Mouse (Mus musculus) hindbrain, embryonic 15.5 days (tissue): ENCODE results near the gene Gcsh. TPM values are rescaled to one million over a fixed set of nuclear protein-coding genes. Genes with fewer than 3 reads are reported as not detected.

ENCODE experiments used
- ATAC-seq: fragments of 200-750 bp; cut with Nextera tagmentation; 2 replicates; pipeline ENCODE4 v1.8.0; 2017; ENCODE audit warnings: low read depth, moderate number of reproducible peaks, moderate TSS enrichment; ENCODE audit not compliant: low FRiP score
- H3K27ac ChIP-seq: fragments of 300-500 bp; sonication (generic); replicated peaks from 2 replicates; pipeline ENCODE4 v1.5.1; 2015; ENCODE audit warnings: mild to moderate bottlenecking, inconsistent platforms
- H3K27me3 ChIP-seq: fragments of 300-500 bp; sonication (generic); 2 replicates; pipeline ENCODE4 v1.6.1; 2015; ENCODE audit warnings: control low read depth, inconsistent platforms
- H3K36me3 ChIP-seq: fragments of 300-500 bp; sonication (generic); 2 replicates; pipeline ENCODE4 v1.6.1; 2015; ENCODE audit warnings: control low read depth, inconsistent platforms
- H3K4me1 ChIP-seq: fragments of 300-500 bp; sonication (generic); replicated peaks from 2 replicates; pipeline ENCODE4 v1.6.1; 2015; ENCODE audit warnings: control low read depth, inconsistent platforms
- H3K4me2 ChIP-seq: fragments of 300-500 bp; sonication (generic); 2 replicates; pipeline ENCODE4 v1.6.1; 2015; ENCODE audit warnings: moderate library complexity, mild to moderate bottlenecking, inconsistent platforms
- H3K4me3 ChIP-seq: fragments of 300-500 bp; sonication (generic); 2 replicates; pipeline ENCODE4 v1.5.1; 2015; ENCODE audit warnings: mild to moderate bottlenecking, inconsistent platforms
- H3K9ac ChIP-seq: fragments of 300-500 bp; sonication (generic); 2 replicates; pipeline ENCODE4 v1.6.1; 2015; ENCODE audit warnings: inconsistent platforms
- H3K9me3 ChIP-seq: fragments of 300-500 bp; sonication (generic); 2 replicates; pipeline ENCODE4 v1.6.1; 2016; ENCODE audit warnings: control low read depth, inconsistent platforms
- WGBS: fragments of 180-500 bp; shearing (Covaris S2); methylation state at CpG from one replicate; pipeline ENCODE4 v1.1.7; 2015; 5-methylcytosine and 5-hydroxymethylcytosine counted together
- polyA plus RNA-seq: library from polyadenylated mRNA; unstranded; fragments of >200 nt; fragmentation: Nextera tagmentation; extraction: Ambion mirVana; gene quantifications from 2 replicates; pipeline ENCODE4 v1.2.1, GENCODE M21; 2015

Gcsh gene
- polyA plus RNA-seq, 1 experiment from 2014 or later = 96.8 TPM

- WGBS = 89% methylated on average over 6 of the region's 6 CpGs
- Histone ChIP-seq H3K9me3 (no peaks in the 10 kb centered on the region), H3K4me3 (no peak overlapping the region), H3K36me3 (no peaks in the 10 kb centered on the region), H3K9ac (no peak overlapping the region), H3K27me3 (no peaks in the 10 kb centered on the region), H3K4me2 (no peak overlapping the region), H3K27ac (no peak overlapping the region), H3K4me1 (no peaks in the 10 kb centered on the region)
- no peak for ATAC-seq
Measured at GRCm38 (mm10) chr8:116969531-116969930, 23.8 kb downstream of the Gcsh start.

GRCm38 (mm10) chr8:116954415-116954814 is 38.9 kb downstream of the Gcsh start:
- Histone ChIP-seq H3K4me1 (no peaks in the 10 kb centered on the region), H3K27ac (no peak overlapping the region), H3K4me2 (no peak overlapping the region), H3K27me3 (no peaks in the 10 kb centered on the region), H3K36me3 (peaks cover 51% of the 10 kb centered on the region), H3K9ac (no peak overlapping the region), H3K4me3 (no peak overlapping the region), H3K9me3 (no peaks in the 10 kb centered on the region)
- 93% methylated on average over 9 of the region's 9 CpGs for WGBS
- no peak for ATAC-seq

- no peak for ATAC-seq
- Histone ChIP-seq H3K27ac (no peak overlapping the region), H3K27me3 (no peaks in the 10 kb centered on the region), H3K4me2 (no peak overlapping the region), H3K9me3 (no peaks in the 10 kb centered on the region), H3K9ac (no peak overlapping the region), H3K4me3 (no peak overlapping the region), H3K36me3 (peaks cover 40% of the 10 kb centered on the region), H3K4me1 (no peaks in the 10 kb centered on the region)
- 94% methylated on average over 8 of the region's 8 CpGs for WGBS
Measured at GRCm38 (mm10) chr8:116952428-116952827, 40.9 kb downstream of the Gcsh start.

- Histone ChIP-seq H3K9me3 (no peaks in the 10 kb centered on the region), H3K27me3 (no peaks in the 10 kb centered on the region), H3K36me3 (peaks cover 34% of the 10 kb centered on the region), H3K4me2 (no peak overlapping the region), H3K4me3 (no peak overlapping the region), H3K27ac (no peak overlapping the region), H3K4me1 (no peaks in the 10 kb centered on the region), H3K9ac (no peak overlapping the region)
- ATAC-seq = no peak
- 91% methylated on average over 2 of the region's 2 CpGs for WGBS
Measured at GRCm38 (mm10) chr8:116951778-116952177, 41.6 kb downstream of the Gcsh start.

GRCm38 (mm10) chr8:116951369-116951768 is 42.0 kb downstream of the Gcsh start:
- H3K27ac ChIP-seq = no peak overlapping the region
- peaks cover 30% of the 10 kb centered on the region for H3K36me3 ChIP-seq
- H3K4me3 ChIP-seq = no peak overlapping the region
- H3K9me3 ChIP-seq = no peaks in the 10 kb centered on the region
- H3K9ac ChIP-seq = no peak overlapping the region
- 78% methylated on average over 5 of the region's 5 CpGs for WGBS
- ATAC-seq = no peak
- no peak overlapping the region for H3K4me2 ChIP-seq
- no peaks in the 10 kb centered on the region for H3K27me3 ChIP-seq
- H3K4me1 ChIP-seq = peaks cover 3% of the 10 kb centered on the region

GRCm38 (mm10) chr8:116947589-116947988 is 45.7 kb downstream of the Gcsh start:
- no peak overlapping the region for H3K4me3 ChIP-seq
- 85% methylated on average over 7 of the region's 7 CpGs for WGBS

GRCm38 (mm10) chr8:116946851-116947250 is 46.5 kb downstream of the Gcsh start:
- Histone ChIP-seq H3K4me3 (no peak overlapping the region), H3K4me2 (no peak overlapping the region), H3K4me1 (peaks cover 31% of the 10 kb centered on the region), H3K27me3 (no peaks in the 10 kb centered on the region), H3K27ac (no peak overlapping the region), H3K36me3 (no peaks in the 10 kb centered on the region), H3K9me3 (no peaks in the 10 kb centered on the region), H3K9ac (no peak overlapping the region)
- ATAC-seq = no peak
- WGBS = 80% methylated on average over 6 of the region's 6 CpGs

More at GRCm38 (mm10) chr8:116947589-116947988, 45.7 kb downstream of the Gcsh start:
- Histone ChIP-seq H3K36me3 (no peaks in the 10 kb centered on the region), H3K4me1 (peaks cover 31% of the 10 kb centered on the region), H3K4me2 (no peak overlapping the region), H3K27ac (no peak overlapping the region), H3K9me3 (no peaks in the 10 kb centered on the region), H3K27me3 (no peaks in the 10 kb centered on the region), H3K9ac (no peak overlapping the region)
- no peak for ATAC-seq

GRCm38 (mm10) chr8:116946268-116946838 is 47.0 kb downstream of the Gcsh start:
- H3K9ac ChIP-seq = no peak overlapping the region
- H3K4me1 ChIP-seq = peaks cover 31% of the 10 kb centered on the region
- H3K27ac ChIP-seq = no peak overlapping the region
- H3K36me3 ChIP-seq = no peaks in the 10 kb centered on the region
- no peaks in the 10 kb centered on the region for H3K9me3 ChIP-seq
- no peak for ATAC-seq
- no peaks in the 10 kb centered on the region for H3K27me3 ChIP-seq
- H3K4me2 ChIP-seq = no peak overlapping the region
- H3K4me3 ChIP-seq = no peak overlapping the region
- 78% methylated on average over 21 of the region's 21 CpGs for WGBS

- H3K4me2 ChIP-seq = no peak overlapping the region
- H3K9me3 ChIP-seq = no peaks in the 10 kb centered on the region
- H3K4me1 ChIP-seq = peaks cover 31% of the 10 kb centered on the region
- no peak overlapping the region for H3K9ac ChIP-seq
- no peak overlapping the region for H3K4me3 ChIP-seq
- H3K36me3 ChIP-seq = no peaks in the 10 kb centered on the region
- no peaks in the 10 kb centered on the region for H3K27me3 ChIP-seq
- no peak for ATAC-seq
- 92% methylated on average over 9 of the region's 9 CpGs for WGBS
- H3K27ac ChIP-seq = no peak overlapping the region
Measured at GRCm38 (mm10) chr8:116945169-116945910, 48.0 kb downstream of the Gcsh start.

- no peak for ATAC-seq
- no peak overlapping the region for H3K27ac ChIP-seq
- 15% methylated on average over 4 of the region's 4 CpGs for WGBS
- H3K4me2 ChIP-seq = peak overlapping the region; percentile 76
- no peaks in the 10 kb centered on the region for H3K9me3 ChIP-seq
- H3K27me3 ChIP-seq = no peaks in the 10 kb centered on the region
- peaks cover 31% of the 10 kb centered on the region for H3K4me1 ChIP-seq
- H3K36me3 ChIP-seq = no peaks in the 10 kb centered on the region
- H3K9ac ChIP-seq = peak overlapping the region; percentile 87; the same call in 1 of the 2 replicates
- peak overlapping the region; percentile 73 for H3K4me3 ChIP-seq
Measured at GRCm38 (mm10) chr8:116944385-116944696, 49.0 kb downstream of the Gcsh start.

GRCm38 (mm10) chr8:116943555-116944384 is 49.6 kb downstream of the Gcsh start:
- Histone ChIP-seq H3K4me3 (peak overlapping the region; percentile 73), H3K36me3 (no peaks in the 10 kb centered on the region)

GRCm38 (mm10) chr8:116943161-116943554 is 50.2 kb downstream of the Gcsh start, which contains the start of gene Atmin:
Atmin (plus strand) TSS chr8:116943393.
- ATAC-seq = peak; percentile 87
- WGBS = 0% methylated on average over 40 of the region's 46 CpGs

More at GRCm38 (mm10) chr8:116943555-116944384, 49.6 kb downstream of the Gcsh start:
- WGBS = under 1% methylated on average over 61 of the region's 62 CpGs
- Histone ChIP-seq H3K4me1 (peaks cover 31% of the 10 kb centered on the region), H3K9ac (peak overlapping the region; percentile 87), H3K9me3 (no peaks in the 10 kb centered on the region), H3K27ac (peak overlapping the region; percentile 78), H3K27me3 (no peaks in the 10 kb centered on the region), H3K4me2 (peak overlapping the region; percentile 76)
- ATAC-seq = peak; percentile 82

More at GRCm38 (mm10) chr8:116943161-116943554, 50.2 kb downstream of the Gcsh start, which contains the start of gene Atmin:
- Histone ChIP-seq H3K9ac (peak within 1 kb of the TSS; percentile 87), H3K4me1 (peaks cover 31% of the 10 kb centered on the region), H3K9me3 (no peaks in the 10 kb centered on the region), H3K27ac (peak within 1 kb of the TSS; percentile 78), H3K27me3 (no peaks in the 10 kb centered on the region), H3K36me3 (no peaks in the 10 kb centered on the region), H3K4me3 (peak within 1 kb of the TSS; percentile 73), H3K4me2 (peak within 1 kb of the TSS; percentile 76)
